Mouse (Mus musculus): ENCODE data around the gene Msto1.
"Not testable (repeated sequence)": the region's sequence is repeated elsewhere in the genome, so short reads cannot be mapped to it uniquely, and the experiment has no call there.

GRCm38 (mm10) chr3:88866735-88867134 lies 47.1 kb downstream of the Msto1 start:
- not testable (repeated sequence) for TF ChIP-seq CTCF (IDR thresholded peaks at IDR 0.05; ENCODE audit: borderline replicate concordance, control insufficient read depth, extremely low read depth, insufficient read depth, low read length, poor library complexity); POLR2A (IDR thresholded peaks at IDR 0.05; ENCODE audit: control insufficient read depth, extremely low read depth, insufficient read depth, low read length, poor library complexity)

All from thymus, adult 2 months (tissue).